Mouse (Mus musculus): ENCODE measurements around the gene Taok3.

- TF ChIP-seq CTCF (IDR thresholded peaks at IDR 0.05; ENCODE audit: low read depth) (no peak), EP300 (IDR thresholded peaks at IDR 0.05; ENCODE audit: low read depth) (no peak)
These were observed 3.2 kb downstream of the Taok3 start for GRCm38 (mm10) chr5:117123102-117123501.
